Mouse (Mus musculus) embryonic fibroblast, embryonic 13.5 days (primary cell): ENCODE results near the gene Birc5.

Experiments
- CTCF ChIP-seq: IDR thresholded peaks from 2 replicates; pipeline ENCODE4 v1.5.1; 2011; ENCODE audit warnings: mild to moderate bottlenecking, control low read depth, low read length, moderate library complexity, borderline replicate concordance; ENCODE audit not compliant: insufficient read depth
- POLR2A ChIP-seq: IDR thresholded peaks from 2 replicates; pipeline ENCODE4 v1.6.1; 2011; ENCODE audit warnings: low read depth, mild to moderate bottlenecking, control low read depth, low read length, moderate library complexity

DNA sequence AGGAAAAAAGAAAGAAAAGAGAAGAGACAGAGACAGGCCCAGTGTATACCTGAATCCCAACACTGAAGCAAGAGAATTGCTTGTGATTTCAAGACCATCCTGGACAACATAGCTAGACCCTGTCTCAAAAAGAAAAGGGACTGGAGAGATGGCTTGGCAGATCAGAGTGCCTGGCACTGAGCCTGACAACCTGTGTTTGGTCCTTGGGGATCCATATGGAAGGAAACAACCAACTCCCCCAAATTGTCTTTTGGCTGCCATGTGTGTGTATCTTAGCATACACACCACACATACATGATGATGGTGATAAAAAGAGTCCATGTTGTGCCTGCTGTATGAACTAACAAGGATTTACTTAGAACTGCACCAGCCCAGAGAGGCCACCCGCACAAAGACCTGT lies 10.0 kb upstream of the Birc5 start:
- TF ChIP-seq CTCF (no peak), POLR2A (no peak)
